Mouse (Mus musculus) liver, embryonic 16.5 days (tissue): ENCODE results near the gene Rapgefl1. TPM values are rescaled to one million over a fixed set of nuclear protein-coding genes. Genes with fewer than 3 reads are reported as not detected.

Source experiments
- ATAC-seq: fragments of 200-750 bp; cut with Nextera tagmentation; 2 replicates; pipeline ENCODE4 v1.8.0; 2017; ENCODE audit warnings: low read depth, mild to moderate bottlenecking, moderate number of reproducible peaks, moderate library complexity
- H3K27ac ChIP-seq: fragments of 300-500 bp; sonication (generic); 2 replicates; pipeline ENCODE4 v1.5.1; 2014; ENCODE audit warnings: mild to moderate bottlenecking, low read length
- H3K27me3 ChIP-seq: fragments of 300-500 bp; sonication (generic); 2 replicates; pipeline ENCODE4 v1.6.1; 2014; ENCODE audit warnings: low read depth, low read length, mixed read lengths; ENCODE audit not compliant: control insufficient read depth, insufficient read depth
- H3K36me3 ChIP-seq: fragments of 300-500 bp; sonication (generic); 2 replicates; pipeline ENCODE4 v1.6.1; 2014; ENCODE audit warnings: mild to moderate bottlenecking; ENCODE audit not compliant: control insufficient read depth, insufficient read depth
- H3K4me1 ChIP-seq: fragments of 300-500 bp; sonication (generic); 2 replicates; pipeline ENCODE4 v1.6.1; 2014; ENCODE audit warnings: low read depth, low read length, mixed read lengths; ENCODE audit not compliant: control insufficient read depth
- H3K4me2 ChIP-seq: fragments of 300-500 bp; sonication (generic); 2 replicates; pipeline ENCODE4 v1.6.1; 2014; ENCODE audit warnings: low read depth, low read length, mixed read lengths
- H3K4me3 ChIP-seq: fragments of 300-500 bp; sonication (generic); 2 replicates; pipeline ENCODE4 v1.5.1; 2014; ENCODE audit warnings: low read depth, mild to moderate bottlenecking, low read length
- H3K9ac ChIP-seq: fragments of 300-500 bp; sonication (generic); 2 replicates; pipeline ENCODE4 v1.6.1; 2014; ENCODE audit warnings: low read depth, low read length
- H3K9me3 ChIP-seq: fragments of 300-500 bp; sonication (generic); replicated peaks from 2 replicates; pipeline ENCODE4 v1.6.1; 2016; ENCODE audit warnings: low read length; ENCODE audit not compliant: control insufficient read depth
- WGBS: fragments of 180-500 bp; shearing (Covaris S2); extraction: QIAGEN DNeasy Blood & Tissue Kit; methylation state at CpG from one replicate; pipeline ENCODE4 v1.1.7; 2014; ENCODE audit not compliant: insufficient replicate concordance; 5-methylcytosine and 5-hydroxymethylcytosine counted together
- polyA plus RNA-seq: library from polyadenylated mRNA; unstranded; fragments of >200 nt; fragmentation: Nextera tagmentation; extraction: Ambion mirVana; gene quantifications from 2 replicates; pipeline ENCODE4 v1.2.1, GENCODE M21; 2015

Gene Rapgefl1
- polyA plus RNA-seq, 1 experiment from 2014 or later, result 0.18 TPM

DNA sequence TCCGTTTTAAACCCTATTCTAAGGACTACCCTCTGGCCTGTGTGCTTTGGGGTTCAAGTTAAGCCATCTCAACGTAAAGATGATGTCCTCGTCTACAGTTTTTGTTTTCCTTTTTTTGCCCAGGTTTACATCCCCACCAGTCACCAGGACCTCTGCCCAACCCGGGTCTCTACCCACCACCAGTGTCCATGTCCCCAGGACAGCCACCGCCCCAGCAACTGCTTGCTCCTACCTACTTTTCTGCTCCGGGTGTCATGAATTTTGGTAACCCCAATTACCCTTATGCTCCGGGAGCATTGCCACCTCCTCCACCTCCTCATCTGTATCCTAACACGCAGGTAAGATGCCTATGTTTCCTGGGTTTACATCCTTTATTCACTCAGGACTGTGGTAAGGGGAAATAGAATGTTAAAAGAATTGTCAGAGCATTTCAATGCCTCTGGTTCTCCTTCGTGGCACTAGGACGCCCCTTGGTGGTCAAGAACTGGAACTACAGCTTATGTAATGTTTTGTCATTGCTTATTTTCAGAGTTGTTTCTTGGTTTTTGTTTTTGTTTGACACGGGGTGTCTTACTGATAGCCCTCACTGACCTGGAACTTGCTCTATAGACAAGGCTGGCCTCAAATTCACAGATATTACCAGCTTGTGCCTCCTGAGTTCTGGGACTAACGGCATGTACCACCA, 7.4 kb upstream of the Rapgefl1 start:
- Histone ChIP-seq H3K9me3 (no peaks in the 10 kb centered on the region), H3K27me3 (no peaks in the 10 kb centered on the region), H3K4me3 (no peak overlapping the region), H3K27ac (no peak overlapping the region), H3K4me2 (no peak overlapping the region), H3K9ac (no peak overlapping the region), H3K36me3 (peaks cover 69% of the 10 kb centered on the region), H3K4me1 (peaks cover 11% of the 10 kb centered on the region)
- ATAC-seq, result no peak
- WGBS, result 63% methylated on average over 12 of the region's 12 CpGs

DNA sequence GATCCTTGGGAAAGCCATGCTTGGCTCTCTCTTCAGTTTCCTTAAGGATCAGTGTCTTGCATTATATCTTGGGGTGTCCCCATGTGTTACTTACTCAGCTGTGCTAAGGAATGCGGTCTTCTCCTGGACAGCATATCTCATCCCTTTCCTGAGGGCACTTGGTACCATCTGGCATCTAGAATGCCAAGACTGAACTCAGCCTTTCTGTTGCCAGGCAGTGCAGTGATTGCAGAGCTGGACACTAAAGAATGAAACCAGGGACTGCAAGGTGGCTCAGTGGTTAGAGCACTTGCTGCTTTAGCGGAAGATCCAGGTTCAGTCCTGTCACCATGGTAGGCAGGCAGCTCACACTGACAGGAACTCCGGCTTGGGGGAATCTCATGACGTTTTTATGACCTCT, 6.7 kb upstream of the Rapgefl1 start:
- H3K36me3 ChIP-seq, result peaks cover 64% of the 10 kb centered on the region
- WGBS, result 84% methylated on average over 4 of the region's 4 CpGs

DNA sequence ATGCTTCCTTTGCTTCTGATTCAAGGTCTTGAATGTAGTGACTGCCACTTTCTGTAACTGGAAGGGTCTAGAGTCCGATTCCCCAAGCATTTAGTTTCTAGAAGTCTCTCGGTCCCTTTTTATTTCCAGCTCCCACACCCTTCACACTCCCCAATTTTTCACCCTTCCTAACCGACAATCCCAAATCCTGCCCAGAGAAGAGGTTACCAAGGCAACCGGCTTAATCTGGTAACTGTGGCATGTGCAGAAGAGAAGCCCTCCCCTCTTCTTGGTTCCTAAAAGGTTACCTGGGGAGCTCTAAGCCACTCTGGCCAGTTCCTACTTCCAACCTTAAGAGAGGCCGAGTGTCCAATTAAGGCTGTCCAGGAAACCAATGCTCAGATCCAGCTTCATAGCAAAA, 1.3 kb upstream of the Rapgefl1 start:
- peaks cover 16% of the 10 kb centered on the region for H3K4me1 ChIP-seq
- ATAC-seq, result no peak
- H3K36me3 ChIP-seq, result peaks cover 26% of the 10 kb centered on the region
- no peak overlapping the region for H3K4me2 ChIP-seq
- H3K27ac ChIP-seq, result no peak overlapping the region
- no peak overlapping the region for H3K4me3 ChIP-seq
- H3K9ac ChIP-seq, result no peak overlapping the region
- peaks cover 30% of the 10 kb centered on the region for H3K27me3 ChIP-seq
- H3K9me3 ChIP-seq, result no peaks in the 10 kb centered on the region
- WGBS, result 70% methylated on average over 5 of the region's 5 CpGs

More for the DNA sequence above, 6.7 kb upstream of the Rapgefl1 start:
- Histone ChIP-seq H3K9me3 (no peaks in the 10 kb centered on the region), H3K27ac (no peak overlapping the region), H3K9ac (no peak overlapping the region), H3K4me3 (no peak overlapping the region), H3K27me3 (no peaks in the 10 kb centered on the region), H3K4me1 (peaks cover 11% of the 10 kb centered on the region), H3K4me2 (no peak overlapping the region)
- no peak for ATAC-seq

DNA sequence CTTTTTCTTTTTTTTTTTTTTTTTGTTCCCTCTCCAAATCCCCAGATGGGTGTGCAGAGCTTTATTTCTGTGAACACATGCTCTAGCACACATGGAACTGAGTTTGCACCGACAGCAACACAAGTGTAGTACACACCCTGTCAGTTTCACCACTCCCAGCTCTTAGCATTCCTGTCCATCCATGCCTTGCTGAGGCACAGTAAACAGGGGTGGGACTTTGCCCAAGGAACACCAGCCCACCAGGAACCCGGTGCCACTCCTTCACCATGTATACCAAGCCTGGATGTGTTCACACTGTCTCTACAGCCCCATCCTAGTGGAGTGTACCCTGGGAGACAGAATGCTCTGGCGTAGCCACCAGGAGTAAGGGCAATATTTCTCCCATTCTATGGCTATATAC, 860 bp upstream of the Rapgefl1 start:
- 67% methylated on average over 3 of the region's 3 CpGs for WGBS
- no peak for ATAC-seq
- peaks cover 30% of the 10 kb centered on the region for H3K27me3 ChIP-seq
- no peak overlapping the region for H3K4me3 ChIP-seq
- no peak overlapping the region for H3K4me2 ChIP-seq
- H3K27ac ChIP-seq, result no peak overlapping the region
- no peak overlapping the region for H3K9ac ChIP-seq
- peaks cover 16% of the 10 kb centered on the region for H3K4me1 ChIP-seq
- peaks cover 26% of the 10 kb centered on the region for H3K36me3 ChIP-seq
- H3K9me3 ChIP-seq, result no peaks in the 10 kb centered on the region

DNA sequence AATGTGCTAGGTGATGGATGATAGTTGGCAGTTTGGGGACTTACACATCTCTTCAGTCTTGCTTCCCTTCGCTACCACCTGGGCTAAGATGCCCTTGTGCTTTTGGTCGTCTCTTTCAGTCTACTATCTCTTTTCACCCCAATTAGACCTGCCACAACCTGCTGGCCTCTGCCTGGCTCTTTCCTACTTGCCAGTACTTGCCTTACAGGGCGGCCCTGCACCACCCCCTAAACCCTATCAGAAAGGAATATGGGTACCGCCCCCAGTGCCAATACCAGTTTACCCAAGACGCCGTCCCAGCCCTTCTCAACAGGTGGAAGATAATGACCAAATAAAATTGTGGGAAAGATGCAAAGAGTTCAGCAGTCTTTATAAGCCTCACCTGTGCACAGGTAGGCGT, 457 bp upstream of the Rapgefl1 start:
- H3K4me2 ChIP-seq, result peak overlapping the region; percentile 98
- H3K36me3 ChIP-seq, result peaks cover 23% of the 10 kb centered on the region
- peaks cover 30% of the 10 kb centered on the region for H3K27me3 ChIP-seq
- no peak overlapping the region for H3K9ac ChIP-seq
- 30% methylated on average over 7 of the region's 7 CpGs for WGBS
- H3K4me3 ChIP-seq, result peak overlapping the region; percentile 68
- no peak overlapping the region for H3K27ac ChIP-seq
- H3K4me1 ChIP-seq, result peaks cover 16% of the 10 kb centered on the region
- no peaks in the 10 kb centered on the region for H3K9me3 ChIP-seq
- peak; percentile 27; the same call in 1 of the 2 replicates for ATAC-seq

DNA sequence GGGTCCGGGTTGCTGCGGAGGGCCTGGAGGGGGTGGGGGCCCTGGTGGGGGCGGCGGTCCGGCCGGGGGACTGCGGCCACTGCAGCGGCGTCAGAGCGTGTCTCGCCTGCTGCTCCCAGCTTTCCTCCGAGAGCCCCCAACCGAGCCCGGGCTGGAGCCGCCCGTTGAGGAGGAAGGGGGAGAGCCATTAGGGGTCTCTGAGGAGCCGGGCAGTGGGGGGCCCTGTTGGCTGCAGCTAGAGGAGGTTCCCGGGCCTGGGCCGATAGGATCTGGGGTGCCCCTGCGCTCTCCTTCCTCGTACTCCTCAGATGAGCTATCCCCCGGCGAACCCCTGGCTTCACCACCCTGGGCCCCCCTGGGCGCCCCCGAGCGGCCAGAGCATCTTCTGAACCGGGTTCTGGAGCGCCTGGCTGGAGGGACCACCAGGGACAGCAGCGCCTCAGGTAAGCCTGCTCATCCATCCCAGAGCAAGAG, 683 bp downstream of the Rapgefl1 start:
- ATAC-seq, result 0 out of 2 replicates have a peak, but pooled peaks have one; percentile 5
- no peaks in the 10 kb centered on the region for H3K9me3 ChIP-seq
- peaks cover 12% of the 10 kb centered on the region for H3K36me3 ChIP-seq
- WGBS, result 2% methylated on average over 28 of the region's 29 CpGs
- H3K27me3 ChIP-seq, result peaks cover 30% of the 10 kb centered on the region
- no peak overlapping the region for H3K27ac ChIP-seq
- H3K4me2 ChIP-seq, result peak overlapping the region; percentile 98
- peak overlapping the region; percentile 64 for H3K9ac ChIP-seq
- H3K4me1 ChIP-seq, result peaks cover 16% of the 10 kb centered on the region
- peak overlapping the region; percentile 68 for H3K4me3 ChIP-seq

DNA sequence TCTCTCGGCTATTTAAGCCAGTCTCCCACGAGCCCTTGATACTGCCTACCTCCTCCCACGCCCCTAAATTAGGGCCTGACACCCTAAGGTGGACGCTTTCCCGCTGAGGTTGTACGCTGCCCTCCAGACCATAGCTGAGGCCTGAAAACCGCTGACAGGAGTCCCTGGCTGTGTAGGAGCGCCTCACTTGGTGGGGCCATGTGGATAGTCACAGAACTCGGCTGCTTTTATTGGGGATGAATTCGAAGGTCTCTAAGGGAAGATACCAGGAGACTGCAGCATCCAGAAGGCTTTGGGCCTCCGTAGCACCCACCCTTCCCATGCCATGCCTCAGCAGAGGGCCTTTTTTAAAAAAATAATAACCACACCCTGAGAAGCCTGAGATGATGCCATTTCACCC, 1.3 kb downstream of the Rapgefl1 start:
- no peak for ATAC-seq
- Histone ChIP-seq H3K4me1 (peaks cover 16% of the 10 kb centered on the region), H3K9me3 (no peaks in the 10 kb centered on the region), H3K27ac (no peak overlapping the region), H3K9ac (no peak overlapping the region), H3K4me3 (no peak overlapping the region), H3K36me3 (peaks cover 5% of the 10 kb centered on the region; the same call in 1 of the 2 replicates), H3K4me2 (no peak overlapping the region), H3K27me3 (peaks cover 30% of the 10 kb centered on the region)
- 59% methylated on average over 11 of the region's 11 CpGs for WGBS

DNA sequence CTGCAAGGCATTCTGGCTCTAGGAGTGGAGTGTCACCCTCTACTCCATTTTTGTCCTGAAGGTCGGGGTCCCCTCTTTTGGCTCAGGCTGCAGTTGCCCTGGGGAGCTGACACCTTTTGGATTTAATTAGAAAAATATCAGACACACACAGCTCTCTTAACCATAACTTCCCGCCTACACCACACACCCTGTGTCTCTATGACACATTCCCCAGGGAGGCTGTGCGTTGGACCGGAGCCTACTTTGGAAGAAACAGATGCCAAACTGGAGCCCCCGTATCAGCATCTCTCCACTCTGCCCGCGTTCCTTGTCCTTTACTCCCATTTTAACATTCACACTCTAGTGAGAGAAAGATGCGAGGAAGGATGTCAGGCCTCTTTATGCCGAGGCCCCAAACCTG, 1.9 kb downstream of the Rapgefl1 start:
- Histone ChIP-seq H3K9me3 (no peaks in the 10 kb centered on the region), H3K4me1 (peaks cover 16% of the 10 kb centered on the region), H3K9ac (no peak overlapping the region), H3K4me2 (no peak overlapping the region), H3K4me3 (no peak overlapping the region), H3K27ac (no peak overlapping the region), H3K27me3 (peaks cover 30% of the 10 kb centered on the region), H3K36me3 (no peaks in the 10 kb centered on the region; the same call in 1 of the 2 replicates)
- WGBS, result 70% methylated on average over 9 of the region's 9 CpGs
- no peak for ATAC-seq

DNA sequence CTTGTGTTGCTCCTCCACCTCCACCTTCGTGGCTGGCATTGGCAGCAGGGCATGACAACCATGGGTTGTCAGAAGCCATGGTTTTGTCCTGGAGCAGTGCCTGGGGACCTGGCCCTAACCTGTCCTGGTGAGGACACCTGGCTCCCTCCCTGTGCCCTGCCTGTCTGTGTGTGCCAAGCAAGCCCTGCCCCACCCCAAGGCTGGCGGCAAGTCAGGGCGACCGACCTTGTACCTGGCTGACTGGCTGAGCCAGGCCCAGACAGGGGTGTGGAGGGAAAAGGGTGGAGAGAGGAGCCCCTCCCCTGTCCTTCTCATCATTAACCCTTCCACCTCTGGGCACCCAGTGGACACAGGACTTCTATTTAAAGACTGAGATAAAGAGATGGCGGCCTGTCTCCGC, 2.8 kb downstream of the Rapgefl1 start:
- no peaks in the 10 kb centered on the region for H3K36me3 ChIP-seq
- H3K27me3 ChIP-seq, result peaks cover 30% of the 10 kb centered on the region
- H3K4me2 ChIP-seq, result no peak overlapping the region
- no peak for ATAC-seq
- H3K27ac ChIP-seq, result no peak overlapping the region
- 41% methylated on average over 6 of the region's 6 CpGs for WGBS
- no peaks in the 10 kb centered on the region for H3K9me3 ChIP-seq
- no peak overlapping the region for H3K4me3 ChIP-seq
- H3K9ac ChIP-seq, result no peak overlapping the region
- H3K4me1 ChIP-seq, result peaks cover 16% of the 10 kb centered on the region
